Mouse (Mus musculus) spleen, adult 10 weeks (tissue): ENCODE data around the gene Tlr9. TPM values are rescaled to one million over a fixed set of nuclear protein-coding genes. Genes with fewer than 3 reads are reported as not detected.

Source experiments
- polyA plus RNA-seq: library from polyadenylated mRNA; stranded (reverse); fragments of 350-450 nt; fragmentation: Illumina TruSeq; extraction: RNeasy Lipid Tissue Mini Kit (QIAGEN cat#74804); gene quantifications from one replicate; pipeline ENCODE4 v1.2.3, GENCODE M21; 2015; ENCODE audit warnings: low replicate concordance; ENCODE audit not compliant: insufficient read depth

Tlr9 gene
- polyA plus RNA-seq, result 31.3 TPM

GRCm38 (mm10) chr9:106222261-106222851 is at the start of gene Tlr9:
Gene Tlr9, plus strand, starts transcription at chr9:106222598.

GRCm38 (mm10) chr9:106199535-106200272 is 22.7 kb upstream of the Tlr9 start, which contains the start of gene Ppm1m:
Gene Ppm1m, minus strand, starts transcription at chr9:106199746.

DNA sequence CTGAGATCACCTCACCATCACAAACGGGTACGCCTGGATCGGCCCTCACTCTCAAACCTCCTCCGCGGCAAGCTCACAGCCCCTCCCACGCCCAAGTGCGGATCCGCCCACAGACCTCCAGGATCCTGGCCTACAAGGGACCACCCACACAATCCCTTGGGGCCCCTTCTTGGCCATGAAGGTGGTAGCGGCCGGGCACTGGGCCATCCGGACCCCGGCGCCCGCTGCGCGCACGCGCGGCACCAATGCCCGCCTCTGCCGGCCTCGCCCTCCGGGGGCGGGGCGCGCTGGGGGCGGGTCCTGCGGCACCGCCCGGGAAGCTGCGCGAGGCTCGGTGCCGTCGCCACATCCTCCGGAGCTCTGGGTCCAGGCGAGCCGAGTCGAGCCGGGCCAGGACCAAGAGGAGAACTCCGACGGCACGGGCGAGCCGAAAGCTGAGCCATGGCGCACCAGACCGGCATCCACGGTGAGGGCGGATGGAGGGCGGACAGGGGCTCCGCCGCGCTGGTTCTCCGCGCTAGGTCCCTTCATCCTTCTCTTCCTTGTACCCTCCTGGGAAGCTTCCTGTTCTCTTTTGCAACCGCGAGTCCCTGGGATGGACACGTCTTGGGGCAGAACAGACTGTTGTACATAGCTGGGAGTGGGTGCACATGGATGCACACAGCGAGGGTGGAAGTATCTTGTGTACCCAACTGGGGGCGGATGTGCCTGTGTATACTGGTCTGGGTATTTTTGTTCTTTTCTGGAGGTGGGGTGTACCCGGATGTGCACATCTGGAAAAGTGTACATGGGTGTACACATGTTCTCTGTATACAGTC is 19.4 kb upstream of the Tlr9 start, which contains the start of gene Twf2:
TSS of gene Twf2 (plus strand) at position 290 of the 818 bp plus-strand sequence.

Other genes starting within 250 kb of the Tlr9 start
- 6.3 TPM for gene Col6a4, start 125.8 kb upstream of the Tlr9 start, polyA plus RNA-seq
- gene Glyctk, start 64.5 kb upstream of the Tlr9 start, polyA plus RNA-seq, result 2.8 TPM
- 128 TPM for gene Wdr82, start 51.7 kb upstream of the Tlr9 start, polyA plus RNA-seq
- gene Ppm1m, start 22.9 kb upstream of the Tlr9 start, polyA plus RNA-seq, result 67.1 TPM
- 53.0 TPM for gene Twf2, start 19.5 kb upstream of the Tlr9 start, polyA plus RNA-seq
- 34.6 TPM for gene Alas1, start 26.1 kb downstream of the Tlr9 start, polyA plus RNA-seq
- 1.4 TPM for gene Poc1a, start 58.5 kb downstream of the Tlr9 start, polyA plus RNA-seq
- gene Dusp7, start 146.0 kb downstream of the Tlr9 start, polyA plus RNA-seq, result 29.6 TPM
- 347 TPM for gene Rpl29, start 206.9 kb downstream of the Tlr9 start, polyA plus RNA-seq
- 5.5 TPM for gene Acy1, start 215.7 kb downstream of the Tlr9 start, polyA plus RNA-seq
- gene Abhd14b, start 224.9 kb downstream of the Tlr9 start, polyA plus RNA-seq, result 19.7 TPM
- gene Abhd14a, start 225.1 kb downstream of the Tlr9 start, polyA plus RNA-seq, result 5.2 TPM
- gene Pcbp4, start 230.7 kb downstream of the Tlr9 start, polyA plus RNA-seq, result 2.1 TPM
- not detected for gene Gpr62, start 243.3 kb downstream of the Tlr9 start, polyA plus RNA-seq